Mouse (Mus musculus) limb, embryonic 14.5 days (tissue): ENCODE data around the gene Gm21954. TPM values are rescaled to one million over a fixed set of nuclear protein-coding genes. Genes with fewer than 3 reads are reported as not detected.

ENCODE experiments used
- ATAC-seq: fragments of 200-750 bp; cut with Nextera tagmentation; 2 replicates; pipeline ENCODE4 v1.8.0; 2017; ENCODE audit warnings: low read depth, moderate number of reproducible peaks, moderate TSS enrichment; ENCODE audit not compliant: low FRiP score
- DNase-seq: peaks from one replicate; pipeline ENCODE4 v3.0.0-alpha.2; 2015; ENCODE audit warnings: low spot score
- H3K27ac ChIP-seq: fragments of 300-500 bp; sonication (generic); replicated peaks from 2 replicates; pipeline ENCODE4 v1.5.1; 2014; ENCODE audit warnings: low read depth, mild to moderate bottlenecking, low read length, moderate library complexity, mixed read lengths
- H3K27me3 ChIP-seq: fragments of 300-500 bp; sonication (generic); 2 replicates; pipeline ENCODE4 v1.6.1; 2014; ENCODE audit warnings: low read length, mixed read lengths; ENCODE audit not compliant: control insufficient read depth, insufficient read depth
- H3K36me3 ChIP-seq: fragments of 300-500 bp; sonication (generic); 2 replicates; pipeline ENCODE4 v1.6.1; 2014; ENCODE audit warnings: mild to moderate bottlenecking, low read length, moderate library complexity, mixed read lengths; ENCODE audit not compliant: control insufficient read depth, insufficient read depth
- H3K4me1 ChIP-seq: fragments of 300-500 bp; sonication (generic); 2 replicates; pipeline ENCODE4 v1.6.1; 2014; ENCODE audit warnings: antibody characterized with exemption, low read length, mixed read lengths; ENCODE audit not compliant: control insufficient read depth, insufficient read depth
- H3K4me2 ChIP-seq: fragments of 300-500 bp; sonication (generic); replicated peaks from 2 replicates; pipeline ENCODE4 v1.6.1; 2014; ENCODE audit warnings: low read depth, mild to moderate bottlenecking, low read length, moderate library complexity; ENCODE audit not compliant: severe bottlenecking
- H3K4me3 ChIP-seq: fragments of 300-500 bp; sonication (generic); replicated peaks from 2 replicates; pipeline ENCODE4 v1.5.1; 2014; ENCODE audit warnings: low read length
- H3K9ac ChIP-seq: fragments of 300-500 bp; sonication (generic); 2 replicates; pipeline ENCODE4 v1.6.1; 2014; ENCODE audit warnings: mild to moderate bottlenecking, low read depth, low read length, moderate library complexity; ENCODE audit not compliant: severe bottlenecking
- H3K9me3 ChIP-seq: fragments of 300-500 bp; sonication (generic); 2 replicates; pipeline ENCODE4 v1.6.1; 2016; ENCODE audit warnings: low read length; ENCODE audit not compliant: control insufficient read depth
- POLR2A ChIP-seq: fragments of 200-500 bp; IDR thresholded peaks from 2 replicates; pipeline ENCODE4 v1.8.0; 2012; ENCODE audit warnings: inconsistent platforms, mild to moderate bottlenecking, moderate library complexity, borderline replicate concordance; ENCODE audit not compliant: insufficient read depth, insufficient read length; ENCODE audit errors: extremely low read depth
- WGBS: fragments of 180-500 bp; shearing (Covaris S2); extraction: QIAGEN DNeasy Blood & Tissue Kit; methylation state at CpG from one replicate; pipeline ENCODE4 v1.1.7; 2014; 5-methylcytosine and 5-hydroxymethylcytosine counted together
- polyA plus RNA-seq, 2 experiments: library from polyadenylated mRNA; depleted of rRNA in 1 of 2; stranded (reverse) in 1 of 2; unstranded in 1 of 2; fragments of >200 nt; fragmentation: Nextera tagmentation in 1 of 2; extraction: Ambion mirVana in 1 of 2; gene quantifications; 2 replicates each; pipeline versions ENCODE4 v1.2.1 to v1.2.3; 2012 to 2014

The Gm21954 gene
- polyA plus RNA-seq, 2 experiments, result not detected

DNA sequence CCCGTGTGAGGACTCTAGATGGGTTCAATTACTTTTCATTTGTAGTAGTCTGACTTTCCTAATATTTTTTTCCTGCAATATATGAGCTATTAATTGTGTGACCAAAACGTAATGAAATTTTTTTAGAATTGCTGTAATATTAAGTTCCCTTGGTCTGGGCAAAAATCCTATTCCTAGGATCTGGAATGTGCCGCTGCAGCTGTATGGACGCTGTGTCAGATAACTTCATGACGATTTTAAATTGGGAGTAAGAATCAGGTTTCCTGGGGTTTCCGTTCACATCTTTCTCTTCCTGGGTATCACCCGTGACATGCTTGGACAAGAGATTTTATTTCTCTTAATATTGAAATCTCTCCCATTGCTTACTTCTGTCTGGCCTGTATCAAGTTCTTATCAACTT lies 23.2 kb upstream of the Gm21954 start:
- WGBS, result 22% methylated on average over 7 of the region's 7 CpGs
- no peak overlapping the region for H3K9ac ChIP-seq
- peaks cover 6% of the 10 kb centered on the region; the same call in 1 of the 2 replicates for H3K36me3 ChIP-seq
- H3K4me3 ChIP-seq, result no peak overlapping the region
- H3K4me1 ChIP-seq, result peaks cover 40% of the 10 kb centered on the region
- ATAC-seq, result peak; percentile 49
- TF ChIP-seq POLR2A, result no peak
- no peak overlapping the region; the same call in 1 of the 2 replicates for H3K27ac ChIP-seq
- peak; percentile 59 for DNase-seq
- H3K27me3 ChIP-seq, result no peaks in the 10 kb centered on the region
- H3K9me3 ChIP-seq, result no peaks in the 10 kb centered on the region
- no peak overlapping the region for H3K4me2 ChIP-seq

DNA sequence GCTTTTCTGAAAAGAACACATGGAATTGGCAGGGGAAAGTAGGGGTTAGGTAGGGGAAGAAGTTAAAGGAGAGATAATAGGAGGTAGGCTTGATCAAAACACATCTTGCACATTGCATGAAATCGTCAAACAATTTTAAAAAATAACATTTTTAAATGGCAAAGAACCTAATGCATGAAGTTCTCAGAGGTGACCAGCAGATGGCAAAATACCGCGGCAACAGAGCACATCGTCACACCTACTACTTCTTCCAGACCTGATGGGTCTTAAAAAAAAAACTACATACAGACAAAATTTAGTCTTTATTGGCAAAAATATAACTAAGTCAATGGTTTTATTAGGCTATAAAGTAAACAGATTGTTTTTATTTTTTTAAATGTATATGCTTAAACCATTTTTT lies 22.3 kb upstream of the Gm21954 start:
- Histone ChIP-seq H3K9me3 (no peaks in the 10 kb centered on the region), H3K36me3 (peaks cover 9% of the 10 kb centered on the region; the same call in 1 of the 2 replicates), H3K4me1 (peaks cover 40% of the 10 kb centered on the region), H3K4me2 (no peak overlapping the region), H3K27ac (no peak overlapping the region; the same call in 1 of the 2 replicates), H3K9ac (no peak overlapping the region), H3K27me3 (no peaks in the 10 kb centered on the region), H3K4me3 (no peak overlapping the region)
- no peak for DNase-seq
- ATAC-seq, result no peak
- no peak for TF ChIP-seq POLR2A
- 38% methylated on average over 4 of the region's 4 CpGs for WGBS

DNA sequence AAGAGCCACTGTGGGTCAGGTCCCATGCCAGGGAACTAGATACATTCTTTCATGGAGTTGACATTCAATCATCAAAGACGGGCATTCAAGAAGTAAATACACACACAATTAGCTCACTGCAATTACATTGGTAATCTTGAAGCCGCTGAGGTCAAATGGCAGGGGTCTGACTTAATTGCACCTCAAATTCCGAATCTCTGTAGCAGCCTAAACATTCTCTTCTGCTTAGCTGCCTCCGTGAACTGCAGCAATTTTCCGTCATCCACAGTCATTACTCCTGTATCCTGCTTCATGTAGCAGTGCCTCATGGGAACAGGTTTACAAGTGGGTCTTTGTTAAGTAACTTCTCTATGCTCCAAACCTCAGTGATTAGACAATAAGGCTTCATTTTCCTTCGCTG lies 20.0 kb upstream of the Gm21954 start:
- Histone ChIP-seq H3K36me3 (peaks cover 9% of the 10 kb centered on the region; the same call in 1 of the 2 replicates), H3K4me3 (no peak overlapping the region), H3K27me3 (no peaks in the 10 kb centered on the region), H3K9ac (no peak overlapping the region), H3K9me3 (no peaks in the 10 kb centered on the region), H3K27ac (no peak overlapping the region), H3K4me1 (peaks cover 21% of the 10 kb centered on the region), H3K4me2 (no peak overlapping the region)
- DNase-seq, result no peak
- TF ChIP-seq POLR2A, result no peak
- 33% methylated on average over 6 of the region's 6 CpGs for WGBS
- no peak for ATAC-seq

GRCm38 (mm10) chr3:55489231-55489990 lies 17.4 kb upstream of the Gm21954 start:
- DNase-seq (no peak), ATAC-seq (no peak)
- H3K9ac ChIP-seq, result no peak overlapping the region
- H3K9me3 ChIP-seq, result no peaks in the 10 kb centered on the region
- TF ChIP-seq POLR2A, result no peak
- no peak overlapping the region for H3K4me3 ChIP-seq
- no peaks in the 10 kb centered on the region for H3K27me3 ChIP-seq
- H3K36me3 ChIP-seq, result peaks cover 16% of the 10 kb centered on the region; the same call in 1 of the 2 replicates
- H3K4me1 ChIP-seq, result no peaks in the 10 kb centered on the region
- WGBS, result 74% methylated on average over 12 of the region's 12 CpGs
- H3K4me2 ChIP-seq, result no peak overlapping the region
- H3K27ac ChIP-seq, result no peak overlapping the region

GRCm38 (mm10) chr3:55483328-55483727 lies 11.3 kb upstream of the Gm21954 start:
- H3K9ac ChIP-seq, result no peak overlapping the region
- H3K36me3 ChIP-seq, result 0 out of 2 replicates have a peak, but pooled peaks cover 6% of the 10 kb centered on the region
- no peak overlapping the region for H3K4me2 ChIP-seq
- peaks cover 23% of the 10 kb centered on the region for H3K4me1 ChIP-seq
- H3K27ac ChIP-seq, result no peak overlapping the region
- no peaks in the 10 kb centered on the region for H3K9me3 ChIP-seq
- H3K4me3 ChIP-seq, result no peak overlapping the region
- WGBS, result 26% methylated on average over 4 of the region's 4 CpGs
- no peak for ATAC-seq
- DNase-seq, result no peak
- no peaks in the 10 kb centered on the region for H3K27me3 ChIP-seq
- TF ChIP-seq POLR2A, result no peak
